In genomic region chr7:4856508-4856907, GRCm38 (mm10) we compare ENCODE assay signal across 20 mouse cellular contexts. TPM values are rescaled to one million over a fixed set of nuclear protein-coding genes. Genes with fewer than 3 reads are reported as not detected.
"Had no signal": no experiment of that assay in that cellular context is flagged by ENCODE, and none has a peak within 500 bp of the region (broad histone marks: within the 10 kb centered on the region; RNA-seq: fewer than 3 reads in every experiment).

No protein-coding gene starts in this region.

- H3K9me3 ChIP-seq: neural tube, embryonic 13.5 days; neural tube, embryonic 15.5 days; stomach, embryonic 15.5 days had no signal

- H3K9ac ChIP-seq: neural tube, embryonic 13.5 days; neural tube, embryonic 15.5 days; stomach, embryonic 15.5 days had no signal

- DNase-seq: retina, postnatal 1 day; right cerebral cortex, adult 18-20 months; right cerebral cortex, postnatal 14 days; right cerebral cortex, postnatal 25 days; right cerebral cortex, postnatal 4 days; spleen, adult 18-20 months; thymus, adult 18-20 months; thymus, adult 2 months; thymus, postnatal 14 days; thymus, postnatal 25 days; thymus, postnatal 36 days; thymus, postnatal 4 days had no signal

- H3K4me2 ChIP-seq: neural tube, embryonic 13.5 days; neural tube, embryonic 15.5 days; stomach, embryonic 15.5 days had no signal

- H3K36me3 ChIP-seq: neural tube, embryonic 13.5 days; neural tube, embryonic 15.5 days; stomach, embryonic 15.5 days had no signal

- H3K27ac ChIP-seq: neural tube, embryonic 13.5 days; neural tube, embryonic 15.5 days; stomach, embryonic 15.5 days; stomach, postnatal 0 days had no signal

- H3K27me3 ChIP-seq: neural tube, embryonic 13.5 days; neural tube, embryonic 15.5 days; stomach, embryonic 15.5 days had no signal

- H3K4me3 ChIP-seq: neural tube, embryonic 13.5 days; neural tube, embryonic 15.5 days; stomach, embryonic 15.5 days had no signal

- H3K4me1 ChIP-seq: neural tube, embryonic 13.5 days; neural tube, embryonic 15.5 days had no signal

RNA-seq across cellular contexts. Expression of gene Shisa7, which starts 12.0 kb away (rescaled TPM):
- total RNA-seq: neutrophil, adult 5-6 weeks had no signal
- polyA plus RNA-seq: thymus, postnatal 0 days had no signal

RNA-seq across cellular contexts. Expression of gene Gm36210, which starts 49.8 kb away (rescaled TPM):
- total RNA-seq: neutrophil, adult 5-6 weeks had no signal
- polyA plus RNA-seq: small intestine, adult 2 months; stomach, embryonic 14.5 days; stomach, embryonic 15.5 days; stomach, postnatal 0 days had no signal
